Mouse (Mus musculus): ENCODE data around the gene Anp32e. TPM values are rescaled to one million over a fixed set of nuclear protein-coding genes. Genes with fewer than 3 reads are reported as not detected.

Gene Anp32e
- total RNA-seq, 2 experiments from 2014 or later: 101 TPM

GRCm38 (mm10) chr3:95995802-95996428 is 66.9 kb downstream of the Anp32e start, which contains the start of gene Plekho1:
Gene Plekho1, minus strand, starts transcription at chr3:95996001.
- peak; percentile 59 to 69 for DNase-seq (ENCODE audit: low spot score in 2 of 2)

- no peak for DNase-seq (ENCODE audit: low spot score in 2 of 2)
Observed at GRCm38 (mm10) chr3:95996451-95997073, 67.5 kb downstream of the Anp32e start.

Other genes with a start within 250 kb of the Anp32e start
- gene Adamtsl4, start 241.3 kb upstream of the Anp32e start, total RNA-seq (2021): 1 to 10 TPM; 3.0 to 4.1 TPM
- gene Ecm1, start 189.7 kb upstream of the Anp32e start, total RNA-seq (2021): 10 to 100 TPM; 12.2 to 13.7 TPM
- gene Tars2, start 169.0 kb upstream of the Anp32e start, total RNA-seq (2021): 10 to 100 TPM; 39.9 to 40.0 TPM
- gene Rprd2, start 110.4 kb upstream of the Anp32e start, total RNA-seq (2021): 10 to 100 TPM; 60.4 to 63.5 TPM
- 10 to 100 TPM; 28.8 to 30.7 TPM for gene Prpf3, start 73.4 kb upstream of the Anp32e start, total RNA-seq (2021)
- 100 to 1,000 TPM; 134 to 162 TPM for gene Mrps21, start 57.7 kb upstream of the Anp32e start, total RNA-seq (2021)
- 10 to 100 TPM; 10.1 to 10.9 TPM for gene Ciart, start 47.0 kb upstream of the Anp32e start, total RNA-seq (2021)
- 1 to 10 TPM; 6.4 to 9.6 TPM for gene BC028528, start 37.2 kb upstream of the Anp32e start, total RNA-seq (2021)
- gene Aph1a, start 35.3 kb upstream of the Anp32e start, total RNA-seq (2021): 10 to 100 TPM; 76.1 to 83.5 TPM
- gene Car14, start 24.6 kb upstream of the Anp32e start, total RNA-seq (2021): 10 to 100 TPM in 1 of 2 experiments, 1 to 10 TPM in 1; 6.8 to 11.9 TPM
- gene Plekho1, start 66.8 kb downstream of the Anp32e start, total RNA-seq (2021): 10 to 100 TPM; 43.7 to 44.5 TPM
- 10 to 100 TPM; 41.1 to 47.8 TPM for gene Vps45, start 129.2 kb downstream of the Anp32e start, total RNA-seq (2021)
- 10 to 100 TPM; 27.4 to 31.0 TPM for gene Otud7b, start 175.3 kb downstream of the Anp32e start, total RNA-seq (2021)
- gene Mtmr11, start 232.8 kb downstream of the Anp32e start, total RNA-seq (2021): 1 to 10 TPM; 5.8 to 7.8 TPM
- gene Sf3b4, start 243.1 kb downstream of the Anp32e start, total RNA-seq (2021): 10 to 100 TPM; 48.6 to 52.4 TPM

All from layer of hippocampus, postnatal 14 days (tissue).